Mouse (Mus musculus) brain, embryonic 14.5 days (tissue): ENCODE measurements at regions not wholly inside any gene's neighbourhood (a gene's known extent, or its start where the extent isn't known, plus 50 kb on each side); places are given as distances from the start of the nearest gene placed in this dataset.

Source experiments
- DNase-seq: peaks from one replicate; pipeline ENCODE4 v3.0.0-alpha.2; 2011; ENCODE audit warnings: low read depth
- CTCF ChIP-seq: fragments of 200-500 bp; IDR thresholded peaks from 2 replicates; pipeline ENCODE4 v1.5.1; 2012; ENCODE audit warnings: inconsistent platforms, mild to moderate bottlenecking, moderate library complexity, borderline replicate concordance; ENCODE audit not compliant: insufficient read depth, insufficient read length; ENCODE audit errors: extremely low read depth
- POLR2A ChIP-seq: fragments of 200-500 bp; IDR thresholded peaks from 2 replicates; pipeline ENCODE4 v1.6.1; 2012; ENCODE audit warnings: mild to moderate bottlenecking, inconsistent platforms, borderline replicate concordance; ENCODE audit not compliant: poor library complexity, insufficient read depth, insufficient read length, severe bottlenecking; ENCODE audit errors: extremely low read depth

DNA sequence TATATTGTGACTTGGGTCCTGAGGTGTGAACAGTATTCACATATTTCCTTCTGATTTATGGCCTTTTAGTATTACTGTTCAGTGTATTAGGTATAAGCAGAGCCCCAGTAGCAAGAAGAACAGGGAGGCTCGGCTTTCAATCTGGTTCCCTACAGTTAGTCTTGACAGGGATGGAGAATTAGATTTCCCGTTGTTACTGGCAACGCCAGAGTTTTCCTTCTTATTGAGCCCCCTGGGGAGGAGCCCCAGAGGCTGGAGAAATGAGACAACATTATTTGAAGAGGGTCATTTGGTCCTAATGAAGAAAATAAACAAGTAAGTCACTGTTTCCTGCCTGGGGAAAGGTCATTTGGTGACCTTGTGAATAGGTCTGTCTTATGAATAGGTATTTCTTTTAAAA lies 285.1 kb upstream of the Pard3b start:
- peak; percentile 22 for DNase-seq

DNA sequence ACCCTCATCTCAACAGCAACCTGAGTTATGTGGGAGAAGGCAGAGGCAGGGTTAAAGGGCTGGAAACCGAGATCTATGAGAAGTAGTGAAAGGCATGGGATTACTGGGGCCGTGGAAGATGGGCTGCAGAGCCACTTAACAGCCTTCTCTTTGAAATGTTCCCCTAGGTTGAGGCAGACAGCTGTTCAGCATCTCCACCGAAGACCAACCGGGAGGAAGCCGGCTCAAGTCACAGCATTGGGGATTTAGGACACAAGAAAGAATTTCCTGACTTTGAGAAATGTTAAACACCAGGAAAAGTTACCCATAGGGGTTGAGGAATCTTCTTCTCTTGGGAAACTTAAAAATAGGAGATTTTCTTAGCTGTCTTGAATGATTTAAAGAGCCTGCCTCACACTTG lies 283.4 kb upstream of the Pard3b start:
- no peak for DNase-seq
- TF ChIP-seq POLR2A (no peak), CTCF (no peak)

More for the DNA sequence above, 285.1 kb upstream of the Pard3b start:
- TF ChIP-seq POLR2A = no peak
- TF ChIP-seq CTCF = no peak

DNA sequence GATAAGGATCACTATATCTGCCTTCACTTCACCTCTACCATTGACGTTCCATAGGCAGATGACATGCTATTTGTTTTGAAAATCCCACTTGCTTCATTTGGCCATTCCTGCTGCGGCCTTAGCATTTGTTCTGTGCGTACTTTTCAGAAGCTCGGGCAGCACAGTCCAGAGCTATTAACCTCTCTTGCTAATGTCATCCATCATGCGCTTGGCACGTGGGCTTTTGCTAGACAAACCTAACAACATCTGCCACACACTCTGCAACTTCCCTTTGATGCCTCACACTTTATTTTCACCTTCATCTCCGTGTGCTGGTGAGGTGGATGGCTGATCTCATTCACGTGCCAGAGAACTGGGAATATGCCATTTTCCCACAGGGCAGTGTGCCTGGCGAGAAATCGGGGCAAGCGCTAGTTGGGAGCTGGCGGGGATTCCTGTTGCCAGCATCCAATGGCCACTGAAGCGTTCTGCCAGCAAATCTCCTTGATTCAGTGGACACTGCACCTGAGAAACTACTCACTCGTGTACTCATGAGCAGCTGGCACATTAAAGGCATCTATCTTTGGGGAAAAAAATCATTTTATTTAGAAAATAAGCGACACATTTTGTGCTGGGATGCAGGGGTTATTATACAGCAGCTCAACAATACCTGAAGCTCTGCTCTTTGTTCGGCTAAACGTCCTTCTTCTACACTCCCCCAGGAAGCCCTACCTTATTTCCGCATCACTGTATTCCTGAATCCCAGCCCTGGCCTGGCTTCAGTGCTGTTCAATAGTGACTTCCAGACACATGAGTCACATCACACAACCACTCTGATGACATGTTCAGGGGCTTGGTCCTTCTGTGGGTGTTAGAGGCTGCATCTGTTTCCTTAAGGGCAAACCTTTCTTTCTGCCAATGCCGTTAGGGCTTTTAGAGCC lies 279.4 kb upstream of the Pard3b start:
- DNase-seq = peak; percentile 88
- no peak for TF ChIP-seq CTCF
- no peak for TF ChIP-seq POLR2A

DNA sequence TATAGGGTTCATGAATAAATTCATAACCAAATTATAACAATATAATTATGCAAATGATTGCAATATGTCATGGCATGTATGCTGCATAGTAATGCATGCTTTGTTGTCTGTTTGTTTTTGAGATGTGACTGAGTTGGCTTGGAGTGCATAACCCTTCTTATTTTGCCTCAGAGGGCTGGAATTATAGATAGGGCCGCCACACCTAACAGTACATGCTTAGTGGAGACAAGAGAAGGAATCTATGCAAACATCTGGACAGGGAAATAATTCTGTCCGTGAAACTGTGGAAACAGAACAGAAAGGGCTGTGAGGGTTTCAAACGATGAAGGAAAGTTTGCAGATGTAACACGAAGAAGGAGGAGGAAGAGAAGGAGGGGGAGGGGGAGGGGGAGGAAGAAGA lies 266.0 kb upstream of the Pard3b start:
- no peak for TF ChIP-seq POLR2A
- DNase-seq = no peak

DNA sequence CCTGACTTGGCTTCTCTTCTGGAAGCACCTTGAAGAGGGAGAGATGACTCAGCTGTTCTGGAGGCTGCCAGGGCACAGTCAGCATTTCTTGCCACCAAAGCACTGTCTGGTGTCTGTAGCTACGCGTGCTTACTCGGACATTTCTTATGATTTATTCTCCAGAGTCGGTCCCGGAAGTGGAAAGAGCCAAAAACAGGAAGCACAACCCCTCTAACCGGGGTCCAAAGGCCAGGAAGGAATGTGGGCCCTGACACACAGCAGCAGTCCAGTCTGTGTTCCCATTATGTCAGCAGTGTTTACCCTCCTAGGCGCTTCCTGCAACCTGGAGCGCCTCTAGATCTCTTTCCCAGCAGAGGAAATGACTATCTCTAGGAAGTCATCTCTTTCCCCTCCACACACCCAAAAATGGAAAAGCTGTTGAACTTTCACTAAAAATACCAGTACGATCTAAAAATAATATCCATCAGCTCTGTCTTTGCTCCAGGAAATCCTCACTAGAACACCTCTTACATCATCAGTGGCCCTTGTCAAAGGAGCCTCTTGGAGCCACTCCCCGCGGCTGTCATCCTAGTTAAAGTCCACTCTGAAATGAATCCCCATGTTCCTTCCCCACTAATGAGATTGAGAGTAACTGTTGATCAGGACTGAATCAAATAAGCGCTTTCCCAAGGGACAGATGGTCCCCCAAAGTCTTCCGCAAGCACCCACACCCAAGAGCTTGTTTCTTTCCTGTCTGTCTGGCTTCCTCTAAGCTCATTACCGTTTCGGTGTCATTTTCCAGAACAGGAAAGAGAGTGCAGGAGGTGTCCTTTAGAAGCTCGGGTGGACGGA lies 264.7 kb upstream of the Pard3b start:
- peak; percentile 27 for DNase-seq
- no peak for TF ChIP-seq CTCF
- TF ChIP-seq POLR2A = no peak

DNA sequence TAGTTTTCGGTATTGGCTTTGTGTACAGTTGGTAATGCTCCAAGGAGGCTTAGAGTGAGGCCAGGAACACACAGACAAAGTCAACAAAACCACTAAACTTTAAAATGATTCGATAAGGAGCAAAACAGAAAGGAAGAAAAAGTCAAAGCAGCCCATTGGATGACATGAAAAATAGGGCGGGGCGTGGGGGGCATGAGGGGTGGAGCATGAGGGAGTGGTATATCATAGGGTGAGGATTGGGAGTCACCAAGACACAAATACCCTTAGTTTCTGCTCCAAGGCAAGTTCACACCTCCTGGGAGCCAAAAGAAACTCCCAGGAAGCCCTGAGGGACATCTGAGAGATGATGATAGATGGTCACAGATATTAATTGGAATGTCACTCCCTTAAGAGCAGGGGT lies 262.2 kb upstream of the Pard3b start:
- no peak for DNase-seq
- TF ChIP-seq POLR2A (no peak), CTCF (no peak)

DNA sequence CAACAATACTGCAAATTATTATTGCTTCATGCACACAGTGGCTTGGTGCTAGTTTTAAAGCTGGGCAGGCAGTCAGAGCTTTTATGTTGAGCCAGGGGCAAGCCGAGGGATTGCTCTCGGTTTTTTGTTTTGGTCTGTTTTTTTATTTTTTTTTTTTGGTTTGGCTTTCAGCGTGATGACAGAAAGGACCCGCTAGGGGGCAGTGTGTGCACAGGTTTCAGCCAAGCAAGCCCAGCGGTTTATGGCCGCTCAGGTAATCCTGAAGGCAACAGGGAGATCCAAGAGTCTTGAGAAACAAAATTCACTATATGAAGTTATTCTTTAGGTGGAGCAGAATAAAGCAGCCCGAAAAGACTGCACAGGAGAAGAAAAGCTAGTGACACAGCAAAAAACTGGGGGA lies 261.6 kb upstream of the Pard3b start:
- DNase-seq = peak; percentile 93
- TF ChIP-seq POLR2A = no peak
- TF ChIP-seq CTCF = peak; percentile 88

DNA sequence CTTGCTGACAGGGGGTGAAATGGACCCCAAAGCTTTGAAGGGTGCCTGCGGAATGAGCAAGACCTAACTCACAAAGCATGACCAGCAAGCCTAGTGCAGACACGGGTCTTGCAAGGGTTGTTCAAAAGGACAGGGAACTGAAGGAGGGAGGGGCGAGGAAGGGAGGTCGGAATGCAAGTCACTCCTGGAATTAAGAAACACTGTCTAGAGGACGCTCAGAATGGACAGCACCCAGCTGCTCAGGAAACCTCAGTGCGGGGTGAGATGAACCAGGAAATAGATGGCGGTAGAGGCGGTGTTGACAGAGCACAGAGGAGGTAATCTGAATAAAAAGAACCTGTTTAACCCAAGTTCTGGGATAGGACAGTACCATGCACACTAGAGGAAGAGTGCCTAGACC lies 260.4 kb upstream of the Pard3b start:
- TF ChIP-seq POLR2A = no peak
- no peak for TF ChIP-seq CTCF
- no peak for DNase-seq

DNA sequence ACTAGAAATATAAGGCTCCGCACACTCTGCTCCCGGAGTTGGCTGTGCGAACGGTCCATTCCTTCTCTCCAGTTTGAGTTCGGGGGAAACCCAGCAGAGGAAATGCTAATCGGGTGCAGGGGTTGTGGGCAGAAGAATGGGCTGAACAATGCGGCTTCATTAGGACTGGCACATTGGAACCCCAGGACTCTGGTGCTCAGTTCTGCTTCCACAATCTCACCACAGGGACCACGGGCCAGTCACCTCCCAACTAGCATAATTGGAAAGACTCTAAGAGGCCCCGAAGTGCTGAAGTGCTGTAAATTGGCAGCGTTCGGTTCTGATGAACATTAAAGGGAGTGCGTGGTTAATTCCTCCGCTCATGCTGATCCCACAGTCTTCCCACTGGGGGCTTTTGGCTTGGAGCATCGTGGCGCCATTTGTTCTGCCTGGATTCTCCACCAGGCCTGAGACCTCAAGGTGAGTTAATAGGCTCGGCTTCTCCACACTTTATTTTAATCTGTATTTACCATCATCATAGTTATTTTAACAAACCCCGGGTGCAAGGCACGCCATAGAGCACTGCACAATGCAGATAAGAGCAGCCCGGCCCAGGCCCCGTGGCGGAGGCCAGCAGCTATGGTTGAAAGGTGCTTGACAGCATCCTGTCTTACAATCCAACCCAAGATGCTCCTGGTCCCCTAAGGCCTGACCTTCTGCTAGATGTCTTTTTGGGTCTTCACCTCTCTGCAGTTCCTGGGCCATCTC lies 258.7 kb upstream of the Pard3b start:
- DNase-seq = peak; percentile 88
- TF ChIP-seq CTCF (no peak), POLR2A (no peak)

DNA sequence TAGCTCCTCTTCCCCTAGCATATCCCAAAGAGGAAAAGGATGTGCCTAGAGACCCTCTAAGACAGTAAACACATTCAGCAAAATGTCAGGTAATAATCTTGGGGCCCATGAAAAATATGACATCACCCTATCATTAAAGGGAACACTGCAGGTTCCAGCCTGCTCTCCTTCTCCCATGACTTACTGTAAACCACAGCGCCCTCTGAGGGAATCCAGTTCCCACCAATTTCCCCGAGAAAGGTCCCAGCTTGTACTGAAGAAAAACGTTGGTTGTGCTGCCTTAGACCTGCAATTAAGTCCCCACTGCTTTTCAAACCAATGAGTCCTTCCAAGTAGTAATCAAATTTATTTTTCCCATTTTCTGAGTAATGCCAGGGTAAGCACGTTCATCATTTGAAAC lies 251.0 kb upstream of the Pard3b start:
- TF ChIP-seq CTCF (no peak), POLR2A (no peak)
- DNase-seq = no peak

DNA sequence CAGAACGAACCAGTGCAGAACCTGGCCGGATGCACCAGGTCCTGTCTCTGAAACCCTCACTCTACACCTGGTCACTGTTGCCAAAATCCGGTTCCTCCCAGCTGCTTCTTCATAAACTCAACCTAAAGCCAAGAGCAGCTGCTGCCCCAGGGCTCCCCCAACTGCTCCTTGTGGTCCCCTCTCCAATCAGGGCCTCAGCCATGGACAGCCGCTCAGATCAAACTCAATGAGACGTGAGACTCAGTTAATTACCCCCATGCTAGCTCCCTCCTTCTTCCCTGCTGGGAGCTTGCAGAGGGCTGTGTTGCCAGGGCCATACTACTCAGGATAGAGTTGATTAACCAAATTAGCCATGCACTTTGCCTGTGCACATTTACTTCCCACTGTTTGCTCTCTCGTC lies 240.8 kb upstream of the Pard3b start:
- peak; percentile 71 for DNase-seq
- no peak for TF ChIP-seq POLR2A
- TF ChIP-seq CTCF = no peak
